Mouse (Mus musculus): ENCODE results near the gene Rnf128. TPM values are rescaled to one million over a fixed set of nuclear protein-coding genes. Genes with fewer than 3 reads are reported as not detected.

Gene Rnf128
- 48.5 and 58.2 TPM in 2 replicates for total RNA-seq (2014; rRNA removed; ENCODE audit: low replicate concordance)
- 53.9 and 56.7 TPM in 2 replicates for polyA plus RNA-seq (2015; fragmentation: Nextera tagmentation; extraction: Ambion mirVana)

DNA sequence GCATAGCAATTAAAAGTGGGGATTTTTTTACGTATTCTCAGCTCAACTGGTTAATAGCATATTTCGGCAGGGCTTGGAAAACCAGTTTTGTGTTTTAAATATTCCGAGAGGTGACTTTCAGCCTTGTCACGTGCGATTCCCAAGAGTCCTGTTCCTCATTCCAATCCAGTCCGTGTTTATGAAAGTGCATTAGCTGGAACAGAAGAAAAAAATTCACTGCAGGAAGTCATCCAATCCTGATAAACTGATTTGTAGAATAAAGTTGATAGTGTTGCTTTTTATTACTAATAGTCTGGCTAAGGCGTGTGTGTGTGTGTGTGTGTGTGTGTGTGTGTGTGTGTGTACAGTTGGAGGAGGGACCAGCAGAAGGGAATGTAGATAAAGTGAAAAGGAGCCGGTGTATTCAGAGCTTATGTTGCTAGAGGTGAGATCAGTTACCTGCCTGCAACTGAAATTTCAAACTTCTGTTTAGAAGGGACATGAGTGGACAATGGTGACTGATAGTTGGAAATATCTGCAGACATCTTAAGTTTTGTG is at the start of gene Rnf128:
Gene Rnf128 (plus strand): TSS at position 392 of the 537 bp plus-strand sequence.
- Histone ChIP-seq H3K4me3 (ENCODE audit: low read depth, low read length) (no peak within 1 kb of the TSS), H3K9ac (replicated peaks; ENCODE audit: low read depth, low read length) (no peak within 1 kb of the TSS), H3K27me3 (ENCODE audit: control insufficient read depth, insufficient read depth, low read length) (no peaks in the 10 kb centered on the region), H3K4me1 (ENCODE audit: control insufficient read depth, insufficient read depth) (no peaks in the 10 kb centered on the region), H3K9me3 (replicated peaks; ENCODE audit: control insufficient read depth, low read length) (no peaks in the 10 kb centered on the region), H3K4me2 (ENCODE audit: low read depth, low read length) (no peak within 1 kb of the TSS), H3K27ac (ENCODE audit: low read depth) (no peak within 1 kb of the TSS), H3K36me3 (replicated peaks; ENCODE audit: control insufficient read depth, insufficient read depth, low read length) (no peaks in the 10 kb centered on the region)
- ATAC-seq (ENCODE audit: insufficient read depth, low read depth), result no peak
- no peak for DNase-seq (ENCODE audit: low spot score)
- WGBS, result 54% methylated on average over 8 of the region's 8 CpGs
- TF ChIP-seq CTCF (IDR thresholded peaks at IDR 0.05; ENCODE audit: low read depth), result no peak
- TF ChIP-seq EP300 (IDR thresholded peaks at IDR 0.05; ENCODE audit: low read depth), result no peak

- Histone ChIP-seq H3K36me3 (replicated peaks; ENCODE audit: control insufficient read depth, insufficient read depth, low read length) (no peaks in the 10 kb centered on the region), H3K4me1 (ENCODE audit: control insufficient read depth, insufficient read depth) (no peaks in the 10 kb centered on the region), H3K4me3 (ENCODE audit: low read depth, low read length) (no peak overlapping the region), H3K27me3 (ENCODE audit: control insufficient read depth, insufficient read depth, low read length) (no peaks in the 10 kb centered on the region), H3K27ac (ENCODE audit: low read depth) (no peak overlapping the region), H3K9me3 (replicated peaks; ENCODE audit: control insufficient read depth, low read length) (no peaks in the 10 kb centered on the region), H3K4me2 (ENCODE audit: low read depth, low read length) (no peak overlapping the region), H3K9ac (replicated peaks; ENCODE audit: low read depth, low read length) (no peak overlapping the region)
- WGBS, result 77% methylated on average over 2 of the region's 2 CpGs
- ATAC-seq (ENCODE audit: insufficient read depth, low read depth) (no peak), DNase-seq (ENCODE audit: low spot score) (no peak)
- TF ChIP-seq CTCF (IDR thresholded peaks at IDR 0.05; ENCODE audit: low read depth) (no peak), EP300 (IDR thresholded peaks at IDR 0.05; ENCODE audit: low read depth) (no peak)
Observed at GRCm38 (mm10) chrX:139516156-139516555, 47.0 kb upstream of the Rnf128 start.

- Histone ChIP-seq H3K4me1 (ENCODE audit: control insufficient read depth, insufficient read depth) (no peaks in the 10 kb centered on the region), H3K9me3 (replicated peaks; ENCODE audit: control insufficient read depth, low read length) (no peaks in the 10 kb centered on the region)
- WGBS, result 73% methylated on average over 2 of the region's 2 CpGs
Observed at GRCm38 (mm10) chrX:139519251-139519650, 43.9 kb upstream of the Rnf128 start.

DNA sequence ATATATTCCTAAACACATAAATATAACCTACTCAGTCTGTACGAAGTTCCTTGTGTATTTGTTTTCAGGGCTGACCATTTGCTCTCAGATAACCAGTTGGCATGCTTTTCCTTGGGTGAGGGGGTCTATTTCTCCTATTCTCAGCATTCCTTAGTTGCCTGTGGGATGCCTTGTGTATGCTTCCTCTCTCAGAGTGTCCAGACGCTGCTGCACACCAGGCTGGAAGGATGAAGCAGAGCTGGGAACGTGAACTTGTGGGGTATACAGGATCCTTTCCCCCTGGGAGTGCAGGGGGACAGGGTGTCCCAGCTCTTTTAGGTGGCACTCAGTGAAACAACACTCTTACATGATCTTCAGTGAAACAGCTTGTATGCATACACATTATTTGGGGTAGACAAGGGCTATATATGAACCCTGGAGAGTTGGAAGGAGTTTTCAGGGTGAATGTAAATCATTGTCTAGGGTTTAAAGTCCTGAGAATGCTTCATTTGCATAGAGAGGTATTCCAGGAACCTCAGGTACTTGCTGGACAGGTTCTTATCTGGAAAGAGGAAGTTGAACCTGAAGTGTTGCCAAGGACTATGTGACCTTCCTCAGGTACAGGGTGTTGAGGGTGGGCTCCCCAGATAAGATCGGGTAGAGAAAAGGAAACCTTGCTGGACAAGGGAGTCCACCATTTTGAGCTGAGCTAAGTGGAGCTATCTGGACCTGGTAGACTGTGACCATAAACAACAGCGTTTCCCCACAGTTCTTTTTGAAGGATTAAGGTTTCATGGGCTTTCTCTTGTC is 38.6 kb upstream of the Rnf128 start:
- ATAC-seq (ENCODE audit: insufficient read depth, low read depth), result no peak
- Histone ChIP-seq H3K4me3 (ENCODE audit: low read depth, low read length) (no peak overlapping the region), H3K4me1 (ENCODE audit: control insufficient read depth, insufficient read depth) (no peaks in the 10 kb centered on the region), H3K27me3 (ENCODE audit: control insufficient read depth, insufficient read depth, low read length) (no peaks in the 10 kb centered on the region), H3K9me3 (replicated peaks; ENCODE audit: control insufficient read depth, low read length) (no peaks in the 10 kb centered on the region), H3K27ac (ENCODE audit: low read depth) (no peak overlapping the region), H3K4me2 (ENCODE audit: low read depth, low read length) (no peak overlapping the region), H3K36me3 (replicated peaks; ENCODE audit: control insufficient read depth, insufficient read depth, low read length) (no peaks in the 10 kb centered on the region), H3K9ac (replicated peaks; ENCODE audit: low read depth, low read length) (no peak overlapping the region)
- DNase-seq (ENCODE audit: low spot score), result no peak
- TF ChIP-seq EP300 (IDR thresholded peaks at IDR 0.05; ENCODE audit: low read depth), result no peak
- TF ChIP-seq CTCF (IDR thresholded peaks at IDR 0.05; ENCODE audit: low read depth), result no peak
- WGBS, result 50% methylated on average over 5 of the region's 5 CpGs

More at GRCm38 (mm10) chrX:139519251-139519650, 43.9 kb upstream of the Rnf128 start:
- no peaks in the 10 kb centered on the region for H3K36me3 ChIP-seq (replicated peaks; ENCODE audit: control insufficient read depth, insufficient read depth, low read length)
- H3K4me3 ChIP-seq (ENCODE audit: low read depth, low read length), result no peak overlapping the region
- ATAC-seq (ENCODE audit: insufficient read depth, low read depth) (no peak), DNase-seq (ENCODE audit: low spot score) (no peak)
- no peaks in the 10 kb centered on the region for H3K27me3 ChIP-seq (ENCODE audit: control insufficient read depth, insufficient read depth, low read length)
- no peak overlapping the region for H3K4me2 ChIP-seq (ENCODE audit: low read depth, low read length)
- H3K9ac ChIP-seq (replicated peaks; ENCODE audit: low read depth, low read length), result no peak overlapping the region
- TF ChIP-seq EP300 (IDR thresholded peaks at IDR 0.05; ENCODE audit: low read depth), result no peak
- no peak for TF ChIP-seq CTCF (IDR thresholded peaks at IDR 0.05; ENCODE audit: low read depth)
- H3K27ac ChIP-seq (ENCODE audit: low read depth), result no peak overlapping the region

DNA sequence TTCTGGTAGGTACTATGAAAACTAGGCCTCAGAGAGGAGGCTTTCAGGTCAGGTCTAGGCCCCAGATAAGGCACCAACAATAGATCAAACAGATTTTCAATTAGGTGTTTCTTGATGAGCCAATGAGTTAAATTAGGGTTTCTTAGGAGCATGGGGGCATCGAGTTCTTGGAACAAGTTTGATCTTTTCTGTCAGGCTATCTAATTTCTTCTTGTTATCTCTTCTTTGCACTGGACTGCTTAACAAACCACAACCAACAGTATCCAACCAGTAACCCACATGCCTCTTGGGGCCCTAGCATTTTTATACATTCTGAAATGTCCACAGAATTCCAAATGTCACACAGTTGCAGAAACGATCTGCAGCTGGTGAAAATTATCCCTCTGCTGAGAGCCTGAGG is 37.4 kb upstream of the Rnf128 start:
- H3K27me3 ChIP-seq (ENCODE audit: control insufficient read depth, insufficient read depth, low read length), result no peaks in the 10 kb centered on the region
- ATAC-seq (ENCODE audit: insufficient read depth, low read depth) (no peak), DNase-seq (ENCODE audit: low spot score) (no peak)
- H3K36me3 ChIP-seq (replicated peaks; ENCODE audit: control insufficient read depth, insufficient read depth, low read length), result no peaks in the 10 kb centered on the region
- no peak overlapping the region for H3K4me3 ChIP-seq (ENCODE audit: low read depth, low read length)
- TF ChIP-seq EP300 (IDR thresholded peaks at IDR 0.05; ENCODE audit: low read depth) (no peak), CTCF (IDR thresholded peaks at IDR 0.05; ENCODE audit: low read depth) (no peak)
- H3K4me2 ChIP-seq (ENCODE audit: low read depth, low read length), result no peak overlapping the region
- no peak overlapping the region for H3K27ac ChIP-seq (ENCODE audit: low read depth)
- no peaks in the 10 kb centered on the region for H3K4me1 ChIP-seq (ENCODE audit: control insufficient read depth, insufficient read depth)
- WGBS, result 69% methylated on average over 2 of the region's 2 CpGs
- no peaks in the 10 kb centered on the region for H3K9me3 ChIP-seq (replicated peaks; ENCODE audit: control insufficient read depth, low read length)
- H3K9ac ChIP-seq (replicated peaks; ENCODE audit: low read depth, low read length), result no peak overlapping the region
